Mouse (Mus musculus): ENCODE data around the gene Chst7. TPM values are rescaled to one million over a fixed set of nuclear protein-coding genes. Genes with fewer than 3 reads are reported as not detected.

The Chst7 gene
- polyA plus RNA-seq, 1 experiment from 2014 or later, result 0.47 TPM

Other genes with a start within 250 kb of the Chst7 start
- gene Slc9a7, start 232.2 kb downstream of the Chst7 start, polyA plus RNA-seq (2018), result 6.2 to 18.1 TPM (median 8.3 TPM) in 3 replicates

Data from macrophage (primary cell).